20 mouse cellular contexts compared by ENCODE assay signal in genomic region chr12:106076131-106076530, GRCm38 (mm10).
"Had no signal": no experiment of that assay in that cellular context is flagged by ENCODE, and none has a peak within 500 bp of the region (broad histone marks: within the 10 kb centered on the region; RNA-seq: fewer than 3 reads in every experiment).

No protein-coding gene starts in this region.

- H3K27me3 ChIP-seq: intestine, embryonic 15.5 days; liver, embryonic 15.5 days; lung, embryonic 15.5 days; midbrain, embryonic 12.5 days; midbrain, embryonic 15.5 days; neural tube, embryonic 15.5 days had no signal

- H3K4me2 ChIP-seq: intestine, embryonic 15.5 days; liver, embryonic 15.5 days; lung, embryonic 15.5 days; midbrain, embryonic 12.5 days; midbrain, embryonic 15.5 days; neural tube, embryonic 12.5 days; neural tube, embryonic 15.5 days had no signal

- H3K36me3 ChIP-seq: midbrain, embryonic 15.5 days; neural tube, embryonic 12.5 days; neural tube, embryonic 15.5 days had no signal

- DNase-seq: layer of hippocampus, postnatal 36 days; lung, adult 18-20 months; lung, postnatal 10 days; lung, postnatal 4 days; right cerebral cortex, adult 18-20 months; right cerebral cortex, postnatal 14 days; right cerebral cortex, postnatal 4 days; thymus, adult 2 months; thymus, postnatal 14 days; thymus, postnatal 4 days had no signal

- H3K4me3 ChIP-seq: intestine, embryonic 15.5 days; left cerebral cortex, adult 2 months; liver, embryonic 15.5 days; lung, embryonic 15.5 days; midbrain, embryonic 12.5 days; midbrain, embryonic 15.5 days; neural tube, embryonic 12.5 days; neural tube, embryonic 15.5 days had no signal

- H3K9ac ChIP-seq: intestine, embryonic 15.5 days; liver, embryonic 15.5 days; lung, embryonic 15.5 days; midbrain, embryonic 12.5 days; midbrain, embryonic 15.5 days; neural tube, embryonic 12.5 days; neural tube, embryonic 15.5 days had no signal

- H3K27ac ChIP-seq: intestine, embryonic 15.5 days; kidney, postnatal 0 days; left cerebral cortex, adult 2 months; liver, embryonic 15.5 days; lung, embryonic 15.5 days; midbrain, embryonic 12.5 days; midbrain, embryonic 15.5 days; neural tube, embryonic 12.5 days; neural tube, embryonic 15.5 days; stomach, postnatal 0 days had no signal

- H3K4me1 ChIP-seq: intestine, embryonic 15.5 days; liver, embryonic 15.5 days; lung, embryonic 15.5 days had no signal

- ATAC-seq: intestine, embryonic 15.5 days; midbrain, embryonic 15.5 days had no signal

- H3K9me3 ChIP-seq: intestine, embryonic 15.5 days; liver, embryonic 15.5 days; lung, embryonic 15.5 days; midbrain, embryonic 12.5 days; midbrain, embryonic 15.5 days; neural tube, embryonic 12.5 days; neural tube, embryonic 15.5 days had no signal
